Mouse (Mus musculus) lung, embryonic 16.5 days (tissue): ENCODE measurements at regions not wholly inside any gene's neighbourhood (a gene's known extent, or its start where the extent isn't known, plus 50 kb on each side); places are given as distances from the start of the nearest gene placed in this dataset.

Experiments used
- ATAC-seq: fragments of 200-750 bp; cut with Nextera tagmentation; 2 replicates; pipeline ENCODE4 v1.8.0; 2017; ENCODE audit warnings: low read depth, mild to moderate bottlenecking, moderate library complexity
- H3K27ac ChIP-seq: fragments of 300-500 bp; sonication (generic); 2 replicates; pipeline ENCODE4 v1.5.1; 2014; ENCODE audit warnings: mild to moderate bottlenecking, control low read depth, low read length
- H3K27me3 ChIP-seq: fragments of 300-500 bp; sonication (generic); 2 replicates; pipeline ENCODE4 v1.6.1; 2014; ENCODE audit warnings: low read depth, low read length, mixed read lengths; ENCODE audit not compliant: control insufficient read depth, insufficient read depth
- H3K36me3 ChIP-seq: fragments of 300-500 bp; sonication (generic); 2 replicates; pipeline ENCODE4 v1.6.1; 2014; ENCODE audit warnings: low read length; ENCODE audit not compliant: control insufficient read depth, insufficient read depth
- H3K4me1 ChIP-seq: fragments of 300-500 bp; sonication (generic); replicated peaks from 2 replicates; pipeline ENCODE4 v1.6.1; 2014; ENCODE audit warnings: low read length, mixed read lengths; ENCODE audit not compliant: control insufficient read depth, insufficient read depth
- H3K4me2 ChIP-seq: fragments of 300-500 bp; sonication (generic); 2 replicates; pipeline ENCODE4 v1.6.1; 2014; ENCODE audit warnings: low read depth, low read length, control low read depth
- H3K4me3 ChIP-seq: fragments of 300-500 bp; sonication (generic); 2 replicates; pipeline ENCODE4 v1.5.1; 2014; ENCODE audit warnings: mild to moderate bottlenecking, low read length, control low read depth
- H3K9ac ChIP-seq: fragments of 300-500 bp; sonication (generic); 2 replicates; pipeline ENCODE4 v1.6.1; 2014; ENCODE audit warnings: low read length, control low read depth
- H3K9me3 ChIP-seq: fragments of 300-500 bp; sonication (generic); 2 replicates; pipeline ENCODE4 v1.6.1; 2016; ENCODE audit warnings: low read length; ENCODE audit not compliant: control insufficient read depth
- WGBS: fragments of 180-500 bp; shearing (Covaris S2); extraction: QIAGEN DNeasy Blood & Tissue Kit; methylation state at CpG from one replicate; pipeline ENCODE4 v1.1.7; 2014; 5-methylcytosine and 5-hydroxymethylcytosine counted together

DNA sequence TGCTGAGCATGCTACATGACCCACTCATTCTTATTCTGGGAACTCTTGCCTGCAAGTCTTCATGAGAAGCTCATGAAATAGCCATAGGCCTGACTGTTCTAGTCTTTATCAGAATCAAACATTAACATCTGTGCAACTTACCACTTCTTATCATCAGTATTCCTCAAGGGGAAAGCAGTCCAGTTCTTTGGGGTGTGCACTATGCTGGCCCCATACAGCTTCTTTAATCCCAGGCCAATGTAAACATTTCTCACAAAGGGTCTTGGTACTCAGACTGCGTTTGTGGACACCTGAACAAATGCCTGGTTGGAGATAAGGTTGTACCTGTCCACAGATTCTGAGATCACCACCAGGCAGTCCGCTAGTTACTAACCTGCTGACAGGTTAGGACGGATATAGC, 51.3 kb downstream of the 3110018I06Rik start:
- no peak overlapping the region for H3K4me3 ChIP-seq
- no peak overlapping the region for H3K4me2 ChIP-seq
- 0 out of 2 replicates have a peak, but pooled peaks cover 10% of the 10 kb centered on the region for H3K4me1 ChIP-seq
- H3K36me3 ChIP-seq = no peaks in the 10 kb centered on the region
- no peak overlapping the region for H3K9ac ChIP-seq
- 55% methylated on average over 3 of the region's 3 CpGs for WGBS
- H3K27ac ChIP-seq = no peak overlapping the region
- 0 out of 2 replicates have a peak, but pooled peaks have one; percentile 36 for ATAC-seq
- H3K9me3 ChIP-seq = no peaks in the 10 kb centered on the region
- H3K27me3 ChIP-seq = no peaks in the 10 kb centered on the region

DNA sequence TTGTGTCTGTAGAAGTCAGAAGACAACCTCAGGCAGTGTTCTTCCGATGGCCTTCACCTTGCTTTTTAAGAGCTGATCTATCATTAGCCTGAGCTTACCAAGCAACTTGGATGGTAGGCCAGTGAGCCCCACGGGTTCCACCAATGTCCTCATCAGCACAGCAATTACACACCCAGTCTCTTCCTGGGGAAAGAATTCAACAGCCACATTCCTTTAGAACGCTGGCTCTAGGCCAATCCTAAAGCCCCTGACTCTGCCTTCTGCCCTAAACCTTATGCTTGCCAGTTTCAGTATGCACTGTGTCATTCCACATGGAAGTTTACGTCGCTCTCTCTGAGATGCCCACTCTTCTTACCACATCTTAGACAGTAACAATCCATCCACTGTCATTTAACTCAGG, 52.8 kb downstream of the 3110018I06Rik start:
- ATAC-seq = peak; percentile 49; the same call in 1 of the 2 replicates
- Histone ChIP-seq H3K4me3 (no peak overlapping the region), H3K4me2 (no peak overlapping the region), H3K4me1 (0 out of 2 replicates have a peak, but pooled peaks cover 10% of the 10 kb centered on the region), H3K36me3 (no peaks in the 10 kb centered on the region), H3K27me3 (no peaks in the 10 kb centered on the region), H3K9me3 (no peaks in the 10 kb centered on the region), H3K27ac (no peak overlapping the region), H3K9ac (no peak overlapping the region)
- WGBS = 23% methylated on average over 5 of the region's 5 CpGs

DNA sequence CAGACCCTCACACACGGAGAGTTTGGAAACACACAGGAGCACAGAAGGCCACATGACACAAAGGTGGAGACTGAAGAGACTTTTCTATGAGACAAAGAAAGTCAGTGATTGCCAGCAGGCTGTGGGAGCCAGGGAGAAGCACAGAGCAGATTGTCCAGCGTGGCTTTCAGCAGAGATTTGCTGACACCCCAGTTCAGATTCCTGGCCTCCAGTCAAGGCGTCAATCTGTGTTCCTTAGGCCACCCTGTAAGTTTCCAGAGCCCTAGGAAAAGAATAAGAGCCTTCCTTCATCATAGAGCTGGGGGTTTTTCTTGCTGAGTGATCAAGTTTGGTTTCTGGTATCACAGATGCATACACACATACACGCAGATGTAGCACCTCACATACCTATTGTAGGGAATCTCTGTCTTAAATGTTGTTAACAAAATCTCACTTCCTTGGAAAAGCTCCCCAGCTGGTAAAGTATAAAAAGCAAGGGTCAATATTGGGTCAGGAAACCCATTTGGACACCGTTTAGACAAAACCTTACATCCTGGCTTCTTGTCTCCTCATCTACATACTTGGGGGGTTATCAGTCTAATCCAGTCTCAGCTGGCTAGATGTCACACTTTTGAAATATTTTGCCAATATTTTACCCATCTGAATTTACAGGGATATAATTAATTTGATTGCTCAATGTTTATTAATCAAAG, 58.9 kb downstream of the 3110018I06Rik start:
- no peaks in the 10 kb centered on the region for H3K9me3 ChIP-seq
- 0 out of 2 replicates have a peak overlapping the region, but pooled peaks have one; percentile 8 for H3K4me2 ChIP-seq
- WGBS = 29% methylated on average over 5 of the region's 5 CpGs
- no peak overlapping the region for H3K9ac ChIP-seq
- H3K4me3 ChIP-seq = no peak overlapping the region
- H3K36me3 ChIP-seq = no peaks in the 10 kb centered on the region
- peak; percentile 81 for ATAC-seq
- H3K4me1 ChIP-seq = peaks cover 11% of the 10 kb centered on the region
- H3K27ac ChIP-seq = peak overlapping the region; percentile 64
- no peaks in the 10 kb centered on the region for H3K27me3 ChIP-seq

DNA sequence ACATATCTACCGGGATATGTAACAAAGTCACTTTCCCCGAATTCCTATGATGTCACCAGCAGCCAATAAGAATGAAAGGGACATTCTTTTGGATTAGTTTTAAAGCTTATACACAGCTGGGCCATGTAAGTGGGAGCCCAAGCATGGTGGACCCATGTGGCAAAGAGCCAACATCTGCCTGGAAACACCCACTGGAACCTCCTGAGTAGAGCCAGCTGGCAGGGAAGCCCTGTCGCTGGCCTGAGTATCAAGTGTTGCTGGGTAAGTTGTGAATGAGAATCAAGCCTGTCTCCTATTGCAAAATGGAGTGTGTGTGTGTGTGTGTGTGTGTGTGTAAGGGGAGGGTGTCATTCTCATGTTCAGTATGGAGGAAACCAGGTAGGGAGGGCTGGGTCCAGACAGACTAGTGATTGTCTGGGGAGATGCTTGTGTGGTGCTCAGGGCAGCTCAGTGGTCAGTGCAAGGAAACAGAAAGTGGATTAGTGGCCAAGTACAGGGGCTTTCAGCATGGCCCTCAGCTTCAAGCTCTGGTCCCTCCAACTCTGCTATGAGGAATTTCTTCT, 59.5 kb downstream of the 3110018I06Rik start:
- ATAC-seq = peak; percentile 96
- Histone ChIP-seq H3K9me3 (no peaks in the 10 kb centered on the region), H3K4me3 (no peak overlapping the region), H3K27me3 (no peaks in the 10 kb centered on the region), H3K9ac (no peak overlapping the region), H3K27ac (no peak overlapping the region), H3K36me3 (no peaks in the 10 kb centered on the region), H3K4me1 (peaks cover 11% of the 10 kb centered on the region), H3K4me2 (no peak overlapping the region)
- WGBS = 33% methylated on average over 3 of the region's 3 CpGs

DNA sequence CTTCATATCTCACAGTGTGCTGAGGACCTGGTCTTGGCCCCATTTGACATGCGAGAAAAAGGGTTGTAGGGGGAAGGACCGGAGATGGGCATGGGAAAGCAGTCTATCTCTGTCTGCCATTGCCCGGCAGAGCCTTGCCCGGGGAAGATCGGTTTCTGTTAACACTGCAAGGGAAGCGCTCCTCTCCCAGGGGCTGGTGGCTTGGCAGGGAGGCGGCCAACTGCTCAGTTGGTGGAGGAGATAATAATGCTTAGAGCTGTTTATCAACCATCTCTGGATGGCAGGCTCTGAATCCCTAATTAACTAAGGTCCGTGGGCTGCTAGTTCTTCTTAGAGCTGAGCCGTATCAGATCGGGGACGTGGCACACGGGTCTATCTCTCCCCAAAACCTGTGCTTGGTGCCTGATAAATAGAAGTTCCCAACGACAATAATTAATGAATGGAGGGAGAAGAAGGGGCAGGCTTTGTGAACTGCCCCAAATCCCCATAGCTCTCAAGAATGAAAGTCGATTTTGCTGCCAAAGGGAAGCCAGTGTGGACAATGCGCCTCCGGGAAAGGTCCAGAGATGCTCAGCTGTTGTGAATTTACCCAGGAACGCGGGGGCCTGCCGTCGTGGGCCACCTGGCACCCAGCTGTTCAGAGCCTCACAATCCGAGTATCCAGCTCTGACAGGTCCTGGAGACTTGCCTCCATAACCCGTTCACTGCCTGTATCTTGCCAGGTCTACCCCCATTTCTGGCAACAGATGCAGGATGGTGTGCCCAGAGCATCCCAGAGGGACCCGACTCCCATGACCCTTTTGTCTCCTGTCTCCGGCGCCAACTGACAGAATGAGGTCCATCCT, 61.2 kb downstream of the 3110018I06Rik start:
- WGBS = 78% methylated on average over 25 of the region's 25 CpGs
- Histone ChIP-seq H3K27me3 (no peaks in the 10 kb centered on the region), H3K36me3 (no peaks in the 10 kb centered on the region), H3K9ac (no peak overlapping the region), H3K4me3 (no peak overlapping the region), H3K27ac (no peak overlapping the region), H3K9me3 (no peaks in the 10 kb centered on the region), H3K4me2 (no peak overlapping the region), H3K4me1 (peaks cover 11% of the 10 kb centered on the region)
- ATAC-seq = no peak

DNA sequence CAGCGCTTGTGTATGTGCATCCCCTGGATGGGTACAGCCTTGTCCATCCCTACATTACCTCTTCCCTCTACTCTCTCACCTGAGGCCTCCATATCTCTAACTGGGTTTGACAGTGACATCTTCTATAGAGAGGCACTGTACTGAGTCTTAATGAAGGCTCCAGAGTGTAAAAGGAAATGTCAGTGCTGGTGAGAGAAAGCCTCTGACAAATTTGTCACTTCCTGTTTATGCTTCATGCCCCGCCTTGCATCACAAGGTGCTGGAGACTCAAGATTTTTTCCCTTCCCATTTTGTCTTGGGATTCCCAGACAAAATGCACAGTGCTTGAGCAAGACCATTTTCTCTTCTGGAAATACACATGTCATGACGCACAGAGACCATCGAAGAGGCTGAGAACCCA, 70.8 kb downstream of the 3110018I06Rik start:
- no peaks in the 10 kb centered on the region; the same call in 1 of the 2 replicates for H3K4me1 ChIP-seq
- WGBS = 87% methylated on average over 4 of the region's 4 CpGs
- no peak overlapping the region for H3K4me2 ChIP-seq
- H3K27ac ChIP-seq = no peak overlapping the region
- no peaks in the 10 kb centered on the region for H3K36me3 ChIP-seq
- H3K9me3 ChIP-seq = no peaks in the 10 kb centered on the region
- H3K27me3 ChIP-seq = no peaks in the 10 kb centered on the region
- no peak overlapping the region for H3K9ac ChIP-seq
- ATAC-seq = no peak
- no peak overlapping the region for H3K4me3 ChIP-seq

DNA sequence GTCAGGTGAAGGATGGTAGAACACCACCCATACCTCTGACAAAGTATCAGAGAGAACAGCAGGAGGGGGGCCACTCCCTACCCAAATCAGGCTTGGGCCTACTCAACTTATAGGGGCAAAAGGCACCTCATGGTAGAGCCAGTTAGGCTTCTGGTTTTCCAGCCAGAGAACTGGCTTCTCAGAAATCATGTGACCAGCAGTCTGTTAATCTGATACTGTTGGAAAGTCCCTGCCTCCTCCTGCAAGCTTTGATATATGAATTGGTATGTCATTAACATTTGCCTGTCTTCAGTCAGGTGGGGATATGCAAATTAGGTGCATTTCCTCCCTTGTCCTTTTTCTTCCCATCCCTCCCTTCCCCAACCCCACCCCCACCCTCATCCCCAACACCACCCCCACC, 71.7 kb downstream of the 3110018I06Rik start:
- no peaks in the 10 kb centered on the region; the same call in 1 of the 2 replicates for H3K4me1 ChIP-seq
- H3K27me3 ChIP-seq = no peaks in the 10 kb centered on the region
- no peaks in the 10 kb centered on the region for H3K36me3 ChIP-seq
- no peaks in the 10 kb centered on the region for H3K9me3 ChIP-seq
- no peak overlapping the region for H3K4me3 ChIP-seq
- ATAC-seq = no peak
- no peak overlapping the region for H3K4me2 ChIP-seq
- no peak overlapping the region for H3K9ac ChIP-seq
- H3K27ac ChIP-seq = no peak overlapping the region

DNA sequence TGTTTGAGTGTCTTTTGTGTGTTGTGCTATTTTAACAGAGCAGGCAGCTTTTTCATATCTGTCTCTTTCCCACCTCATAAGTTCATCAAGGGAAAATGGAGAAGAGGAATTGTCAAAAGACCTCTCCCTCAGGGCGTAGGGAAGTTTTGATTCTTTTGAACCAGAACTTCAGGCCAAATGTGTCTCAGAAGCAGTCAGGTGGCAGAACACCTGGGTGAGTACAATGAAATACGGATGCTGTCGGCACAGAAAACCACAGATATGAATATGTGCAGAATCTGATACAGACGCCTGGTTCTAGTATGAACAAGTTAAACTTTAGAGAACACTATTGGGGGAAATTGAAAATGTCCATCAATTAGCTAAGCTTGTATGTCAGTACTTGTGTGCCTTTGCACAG, 84.2 kb downstream of the 3110018I06Rik start:
- no peak overlapping the region for H3K27ac ChIP-seq
- no peaks in the 10 kb centered on the region for H3K36me3 ChIP-seq
- H3K27me3 ChIP-seq = no peaks in the 10 kb centered on the region
- no peak overlapping the region for H3K9ac ChIP-seq
- H3K4me3 ChIP-seq = no peak overlapping the region
- ATAC-seq = no peak
- 90% methylated on average over 4 of the region's 4 CpGs for WGBS
- H3K9me3 ChIP-seq = no peaks in the 10 kb centered on the region
- no peaks in the 10 kb centered on the region for H3K4me1 ChIP-seq
- no peak overlapping the region for H3K4me2 ChIP-seq

DNA sequence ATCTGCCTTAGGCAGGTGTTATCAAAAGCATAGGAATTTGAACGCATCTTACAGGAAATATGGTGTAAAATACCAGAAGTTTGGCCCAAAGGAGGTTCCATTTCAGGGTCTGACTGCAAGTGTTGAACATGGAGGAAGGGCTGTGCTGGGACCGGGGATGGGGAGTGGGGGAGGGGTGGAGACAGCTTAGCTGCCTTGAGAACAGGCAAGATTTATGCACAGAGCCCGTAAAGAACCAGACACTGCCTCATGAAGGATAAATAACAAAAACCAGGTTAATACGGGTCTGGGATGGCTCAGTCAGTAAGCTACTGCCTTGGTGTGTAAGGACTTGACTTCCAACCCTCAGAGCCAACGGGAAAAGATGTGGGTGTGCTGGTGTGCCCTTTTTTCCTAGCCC, 91.1 kb downstream of the 3110018I06Rik start:
- H3K4me1 ChIP-seq = no peaks in the 10 kb centered on the region
- H3K27me3 ChIP-seq = no peaks in the 10 kb centered on the region
- 54% methylated on average over 5 of the region's 5 CpGs for WGBS
- H3K9ac ChIP-seq = no peak overlapping the region
- H3K4me2 ChIP-seq = no peak overlapping the region
- no peaks in the 10 kb centered on the region for H3K36me3 ChIP-seq
- H3K9me3 ChIP-seq = no peaks in the 10 kb centered on the region
- H3K27ac ChIP-seq = no peak overlapping the region
- no peak overlapping the region for H3K4me3 ChIP-seq
- no peak for ATAC-seq
